Mouse (Mus musculus) liver, adult (tissue): Measurements from ENCODE around the gene Fancd2os.

Source experiments
- GATA4 ChIP-seq: IDR thresholded peaks from 2 replicates; pipeline ENCODE4 v1.6.1; 2014; ENCODE audit warnings: mild to moderate bottlenecking, low read length; ENCODE audit not compliant: insufficient replicate concordance

Fancd2os gene

DNA sequence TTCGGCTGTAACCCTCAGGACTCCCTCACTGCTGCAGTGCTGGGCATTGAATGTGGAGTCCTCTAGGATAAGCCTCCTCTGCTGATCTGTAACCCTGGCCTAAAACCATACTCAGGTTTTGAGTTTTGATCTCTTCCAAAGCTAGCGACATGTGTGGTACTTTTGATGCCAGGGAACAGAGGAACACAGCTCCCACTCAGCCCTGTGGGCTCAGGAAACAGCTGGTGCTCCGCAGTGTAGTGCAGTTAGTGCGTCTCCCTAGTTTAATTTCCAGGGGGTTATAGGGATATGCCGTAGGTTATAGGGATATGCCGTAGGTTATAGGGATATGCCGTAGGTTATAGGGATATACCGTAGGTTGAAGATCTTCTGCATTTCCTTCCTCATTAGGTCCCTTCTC, 14.5 kb upstream of the Fancd2os start:
- no peak for TF ChIP-seq GATA4

DNA sequence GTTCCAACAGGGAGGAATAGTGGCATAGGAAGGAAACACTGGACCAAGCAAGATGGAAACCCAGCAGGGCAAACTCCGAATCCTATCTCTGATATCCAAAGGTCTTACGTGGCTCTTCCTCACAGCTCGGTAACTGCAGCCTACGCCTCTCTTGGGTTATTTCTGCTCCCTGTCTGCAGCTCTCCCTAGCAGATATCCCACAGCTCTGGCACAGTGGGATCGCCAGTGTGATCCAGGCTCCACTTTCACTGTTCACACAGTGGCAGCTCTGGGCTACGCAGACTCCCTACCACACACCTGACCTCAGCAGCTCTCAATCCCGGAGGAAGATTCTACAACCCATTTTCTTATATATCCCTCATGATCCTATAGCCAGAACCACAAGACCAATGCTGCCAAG, 13.6 kb upstream of the Fancd2os start:
- TF ChIP-seq GATA4 = no peak

DNA sequence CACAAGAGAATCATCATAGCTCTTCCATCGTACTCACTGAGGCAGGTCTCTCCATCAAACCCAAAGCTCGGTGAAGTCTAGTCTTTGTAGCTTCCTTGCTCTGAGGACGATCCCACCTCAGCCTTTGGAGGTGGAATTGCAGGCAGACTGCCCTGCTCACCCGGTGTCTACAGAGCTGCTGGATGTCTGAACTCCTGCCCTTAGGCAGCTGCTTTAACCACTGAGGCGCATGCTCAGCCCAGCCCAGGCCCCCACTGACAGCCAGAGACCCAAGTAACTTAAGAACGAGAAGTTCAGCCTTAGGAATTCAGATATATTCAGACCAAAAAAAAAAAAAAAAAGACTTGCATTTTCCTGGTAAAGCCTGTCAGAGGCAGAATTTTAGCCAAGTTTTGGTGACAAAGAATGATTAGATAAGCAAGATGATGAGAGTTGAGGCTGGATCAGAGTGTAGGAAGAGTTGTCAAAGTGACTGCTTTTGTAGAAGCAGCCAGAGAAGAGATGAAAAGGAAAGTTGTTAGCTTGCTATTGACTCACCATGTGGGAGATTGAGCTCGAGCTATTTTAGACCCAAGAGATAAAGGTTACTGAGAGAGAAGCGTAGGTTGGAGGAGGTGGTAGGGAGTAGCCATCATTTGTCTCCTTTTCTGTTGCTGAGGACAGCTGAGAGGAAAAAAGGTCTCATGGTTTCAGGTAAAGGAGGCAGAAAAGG, 11.9 kb upstream of the Fancd2os start:
- TF ChIP-seq GATA4 = no peak

DNA sequence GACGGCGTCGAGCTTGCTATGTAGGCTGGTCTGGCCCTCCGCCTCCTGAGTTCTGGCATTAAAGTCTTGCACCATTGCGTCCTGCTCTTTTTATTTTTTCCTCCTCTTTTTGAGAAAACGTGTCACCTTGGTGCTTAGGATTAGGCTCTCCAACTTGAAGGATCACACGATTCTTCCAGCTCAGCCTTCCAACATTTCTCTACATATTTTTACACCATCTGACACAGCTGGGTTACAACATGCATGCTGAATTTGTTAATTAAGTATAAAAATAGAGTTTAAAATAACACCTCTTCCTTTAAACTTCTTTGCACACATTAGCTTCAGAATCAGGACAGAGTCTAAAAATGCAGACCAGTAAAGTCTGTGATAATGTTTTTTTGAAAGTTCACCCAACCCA, 8.8 kb upstream of the Fancd2os start:
- TF ChIP-seq GATA4 = no peak

DNA sequence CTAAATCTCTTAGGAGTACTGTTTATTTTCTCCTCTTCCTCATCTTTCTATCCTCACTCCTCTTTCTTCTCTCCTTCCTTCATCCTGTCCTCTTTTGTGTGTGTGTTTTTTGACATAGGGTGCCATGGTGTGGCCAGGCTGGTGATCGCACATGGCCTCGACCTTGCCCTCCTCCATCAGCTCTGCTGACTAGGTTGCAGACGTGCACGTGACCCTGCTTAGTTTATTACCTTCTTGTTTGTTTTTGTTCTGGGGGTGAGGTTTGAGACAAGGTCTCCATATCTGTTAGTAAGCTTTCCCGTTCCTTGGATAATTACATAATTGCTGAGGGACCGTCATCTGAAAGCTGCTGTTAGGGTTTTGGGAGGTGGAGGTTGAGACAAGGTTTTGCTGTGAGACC, 8.4 kb upstream of the Fancd2os start:
- no peak for TF ChIP-seq GATA4

DNA sequence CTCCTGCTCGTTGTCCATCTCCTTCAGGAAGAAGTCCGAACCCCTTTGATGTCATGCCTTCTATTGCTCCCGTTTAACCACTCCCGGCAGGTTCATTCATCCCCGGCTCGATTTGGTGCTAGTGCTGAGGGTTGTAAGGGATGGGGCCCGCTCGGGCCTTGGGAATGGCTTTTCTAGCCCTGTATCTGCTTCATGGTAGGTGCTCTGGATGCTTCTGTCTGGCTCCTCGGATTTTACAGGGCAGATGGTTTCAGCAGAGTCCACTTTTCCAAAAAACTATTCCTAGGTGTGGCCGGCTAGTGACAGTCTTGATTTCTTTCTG, 4.7 kb upstream of the Fancd2os start:
- no peak for TF ChIP-seq GATA4

DNA sequence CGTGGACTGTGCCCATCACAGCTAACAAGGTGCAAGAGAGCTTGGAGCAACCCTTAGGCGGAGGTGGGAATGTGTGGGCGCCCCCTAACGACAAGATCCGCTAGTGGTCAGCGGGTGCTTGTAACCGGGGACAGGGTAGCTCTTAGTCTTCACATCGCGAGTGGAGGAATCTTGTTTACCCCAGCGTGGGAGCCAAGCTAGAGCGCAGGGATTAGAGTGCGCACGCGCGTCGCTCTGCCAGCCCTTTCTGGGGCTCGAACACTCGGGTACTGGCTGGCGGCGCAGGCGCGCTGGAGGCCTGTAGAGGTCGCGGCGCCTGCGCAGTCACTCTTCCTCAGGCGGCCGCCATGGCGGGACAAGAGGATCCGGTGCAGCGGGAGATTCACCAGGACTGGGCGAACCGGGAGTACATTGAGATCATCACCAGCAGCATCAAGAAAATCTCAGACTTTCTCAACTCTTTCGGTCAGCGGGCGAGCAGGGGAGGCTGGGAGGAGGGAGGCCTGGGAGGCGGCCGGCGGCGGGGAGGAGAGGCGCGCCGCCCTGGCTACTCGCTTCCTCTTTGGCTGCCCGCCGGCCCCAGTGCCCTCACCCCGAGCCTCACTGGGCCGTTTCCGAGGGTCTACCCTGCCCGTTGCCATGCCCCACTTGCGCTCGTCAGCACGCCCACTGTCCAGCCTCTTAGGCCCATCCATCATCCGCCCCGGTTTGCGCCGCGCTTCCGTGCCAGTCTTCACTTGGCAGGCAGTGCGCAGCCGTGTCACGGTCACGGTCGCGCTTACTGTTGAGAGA, 4.1 kb upstream of the Fancd2os start, which contains the start of gene Brk1:
Brk1 (plus strand) TSS at position 341 of the 792 bp plus-strand sequence.
- no peak for TF ChIP-seq GATA4

DNA sequence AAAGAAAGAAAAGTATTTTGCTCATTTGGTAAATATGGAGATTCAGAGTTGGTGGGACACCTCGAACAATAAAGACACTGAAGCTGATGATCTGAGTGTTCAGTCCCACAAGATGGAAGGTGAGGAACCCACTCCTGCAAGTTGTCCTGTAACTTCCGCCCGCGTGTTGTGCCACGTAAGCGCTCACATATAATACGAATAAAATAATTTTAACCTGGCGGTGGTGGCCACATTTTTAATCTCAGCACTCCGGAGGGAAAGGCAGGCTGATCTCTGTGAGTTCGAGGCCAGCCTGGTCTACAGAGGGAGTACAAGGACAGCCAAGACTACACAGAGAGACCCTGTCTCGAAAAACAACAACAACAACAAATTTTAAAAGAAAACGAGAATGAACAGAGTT, 3.5 kb upstream of the Fancd2os start:
- no peak for TF ChIP-seq GATA4

DNA sequence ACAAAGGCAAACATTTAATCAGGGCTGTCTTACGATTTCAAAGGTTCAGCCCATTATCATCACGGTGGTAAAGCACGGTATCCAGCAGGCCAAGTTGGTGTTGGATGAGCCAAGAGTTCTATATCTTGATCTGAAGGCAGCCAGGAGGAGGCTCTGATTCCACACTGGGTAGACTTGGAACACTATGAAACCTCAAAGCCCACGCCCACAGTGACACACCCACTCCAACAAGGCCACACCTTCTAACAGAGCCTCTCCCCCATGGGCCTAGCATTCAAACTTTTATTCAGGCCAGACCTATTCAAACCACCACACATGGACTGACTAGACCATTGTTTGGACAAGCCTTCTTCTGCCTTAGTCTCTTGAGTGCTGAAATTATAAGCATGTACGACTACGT, 2.3 kb upstream of the Fancd2os start:
- no peak for TF ChIP-seq GATA4

DNA sequence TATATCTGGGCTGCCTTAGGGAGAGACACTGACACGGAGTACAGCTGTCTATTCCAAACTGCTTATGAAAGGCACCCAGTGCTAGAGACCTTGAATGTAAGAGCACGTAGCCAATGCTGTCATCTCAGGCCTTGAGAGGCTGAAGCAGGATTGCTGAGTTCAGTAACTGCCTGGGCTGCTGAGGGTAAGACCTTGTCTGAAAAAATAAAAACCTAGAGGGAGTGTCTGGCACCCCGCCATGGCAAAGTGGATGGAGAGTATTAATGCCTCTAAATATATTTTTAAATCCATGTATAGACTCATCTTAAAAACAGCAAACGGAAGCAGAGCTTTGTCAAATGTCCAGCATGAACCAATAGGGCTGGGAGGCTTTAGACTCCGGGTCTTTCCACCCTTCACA, 682 bp downstream of the Fancd2os start:
- TF ChIP-seq GATA4 = no peak

DNA sequence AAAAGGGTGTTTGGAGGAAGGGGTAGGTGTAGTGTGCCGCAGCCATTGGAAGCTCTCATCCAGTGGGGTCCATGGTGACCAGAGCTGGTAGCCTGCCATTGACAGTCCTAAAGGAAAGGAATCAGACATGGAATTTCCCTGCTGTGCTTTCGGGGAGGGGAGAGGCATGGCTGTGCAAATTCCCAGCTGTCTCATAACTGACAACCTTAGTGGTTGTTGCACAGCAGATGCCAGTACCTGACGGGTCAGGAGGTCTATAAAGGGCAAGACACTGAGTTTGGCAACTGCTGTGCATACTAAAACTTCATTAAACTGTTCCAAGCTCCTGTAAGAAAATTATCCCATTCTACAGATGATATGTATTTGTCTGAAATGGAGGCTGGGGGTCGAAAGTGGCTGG, 2.6 kb downstream of the Fancd2os start:
- no peak for TF ChIP-seq GATA4

DNA sequence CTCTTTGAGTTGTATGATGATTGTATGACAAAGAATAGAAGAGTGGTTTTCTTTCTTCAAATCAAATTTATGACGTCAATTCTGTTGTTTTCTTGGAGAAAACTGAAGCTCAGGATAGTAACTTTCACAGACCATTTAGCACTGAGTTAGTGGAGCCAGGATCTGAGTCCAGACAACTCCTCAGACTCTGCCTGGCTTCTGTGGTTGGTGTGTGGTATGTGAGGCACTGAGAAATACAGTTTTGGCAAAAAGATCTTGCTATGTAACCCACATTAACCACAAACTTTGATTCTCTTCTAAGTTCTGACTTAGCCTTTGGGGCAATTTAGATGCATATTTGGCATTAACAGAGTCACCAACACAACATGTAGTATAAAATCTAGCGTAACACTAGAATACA, 7.9 kb downstream of the Fancd2os start:
- no peak for TF ChIP-seq GATA4

DNA sequence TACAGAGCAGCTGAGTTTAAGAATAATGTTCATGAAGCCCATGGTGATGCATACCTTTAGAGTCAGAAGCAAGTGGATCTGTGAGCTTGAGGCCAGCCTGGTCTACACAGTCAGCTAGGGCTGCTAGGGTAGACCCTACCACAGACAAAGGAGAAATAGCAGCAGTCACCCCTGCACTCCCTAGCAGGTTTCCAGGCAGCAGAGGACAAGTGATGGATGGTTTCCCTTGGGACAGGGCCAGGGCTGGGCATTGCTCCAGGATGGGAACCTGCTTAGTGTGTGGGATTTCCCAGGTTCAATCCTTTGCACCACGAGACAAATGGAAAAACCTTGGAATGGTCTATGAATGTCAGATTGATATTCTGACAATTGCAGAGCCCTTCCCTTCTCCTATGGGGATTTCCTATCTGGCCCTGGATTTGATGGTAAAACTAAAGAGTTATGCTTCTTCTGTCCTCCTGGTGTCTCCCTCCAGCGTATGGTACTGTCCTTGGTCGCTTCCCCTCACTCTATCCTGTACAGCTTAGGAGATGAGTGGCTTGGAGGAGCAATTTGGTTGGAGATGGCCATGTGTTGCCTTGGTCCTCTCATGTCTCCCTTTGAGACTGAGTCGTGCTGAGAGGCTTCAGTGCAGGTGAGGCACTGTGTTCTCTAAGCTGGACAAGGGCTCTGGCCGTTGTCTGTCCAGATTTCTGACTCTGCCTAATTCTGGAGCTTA, 13.9 kb downstream of the Fancd2os start:
- no peak for TF ChIP-seq GATA4

DNA sequence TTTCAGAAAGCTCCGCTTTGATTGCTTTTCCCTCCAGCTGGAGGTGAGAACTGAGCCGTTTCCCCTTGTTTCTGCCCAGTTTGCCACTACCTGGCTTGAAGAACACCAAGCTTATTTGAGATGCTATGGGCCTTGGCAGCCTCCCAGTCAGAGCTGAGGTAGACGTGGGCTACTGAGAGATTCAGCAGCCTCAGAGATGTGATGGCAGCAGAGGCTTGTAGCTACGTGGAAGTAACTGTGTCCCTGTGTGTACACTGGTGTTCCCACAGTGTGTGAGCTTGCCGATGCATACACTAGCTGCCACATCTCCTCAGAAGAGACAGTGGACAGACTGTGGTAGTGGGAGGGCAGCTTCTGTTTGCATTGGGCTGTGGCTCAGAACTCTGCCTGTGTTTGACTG, 15.4 kb downstream of the Fancd2os start:
- TF ChIP-seq GATA4 = no peak

DNA sequence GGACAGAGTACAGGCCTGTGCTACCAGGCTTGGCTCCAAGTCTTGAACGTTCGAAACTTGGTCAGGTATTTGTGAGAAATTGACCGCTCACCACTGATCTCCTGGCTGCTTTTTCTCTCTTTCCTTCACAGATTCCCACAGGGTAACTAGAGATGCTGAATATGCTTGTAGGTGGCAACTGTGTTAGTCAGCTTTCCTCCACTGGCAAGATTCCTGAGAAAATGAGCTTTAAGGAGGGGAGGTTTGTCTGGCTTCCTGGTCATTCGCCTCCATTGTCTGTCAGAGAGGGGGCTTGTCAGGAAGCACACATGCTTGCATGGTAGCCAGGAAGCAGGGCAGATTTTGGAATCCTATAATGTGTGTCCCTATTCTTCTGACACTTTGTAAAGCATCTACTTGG, 17.5 kb downstream of the Fancd2os start:
- TF ChIP-seq GATA4 = no peak

DNA sequence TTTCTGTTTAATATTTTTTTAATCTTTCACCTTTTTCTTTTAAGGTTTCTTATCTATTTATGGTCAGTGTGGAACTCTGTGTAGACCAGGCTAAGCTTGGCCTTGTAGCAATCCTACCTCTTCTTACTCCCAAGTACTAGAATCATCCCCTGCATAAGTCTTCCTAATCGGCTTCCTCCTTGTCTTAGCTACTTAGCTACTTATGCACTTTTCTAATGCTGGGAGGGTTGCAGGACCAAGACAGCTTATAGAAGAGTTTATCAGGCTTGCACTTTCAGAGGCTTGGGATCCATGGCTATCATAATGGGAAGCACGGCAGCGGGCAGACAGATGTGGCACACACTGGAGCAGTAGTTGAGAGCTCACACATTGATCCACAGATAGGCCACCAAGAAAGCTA, 21.2 kb downstream of the Fancd2os start:
- TF ChIP-seq GATA4 = no peak
